Mouse (Mus musculus): ENCODE data around the gene Dgkg.

The Dgkg gene

GRCm38 (mm10) chr16:22499447-22499846, 157.6 kb downstream of the Dgkg start:
- DNase-seq (ENCODE audit: low read depth, low spot score) = no peak

- no peak for DNase-seq (ENCODE audit: low read depth, low spot score)
Observed at GRCm38 (mm10) chr16:22497976-22498375, 159.0 kb downstream of the Dgkg start.

- no peak for DNase-seq (ENCODE audit: low read depth, low spot score)
Observed at GRCm38 (mm10) chr16:22495259-22495658, 161.8 kb downstream of the Dgkg start.

GRCm38 (mm10) chr16:22494815-22495214, 162.2 kb downstream of the Dgkg start:
- DNase-seq (ENCODE audit: low read depth, low spot score) = no peak

GRCm38 (mm10) chr16:22493396-22493795, 163.6 kb downstream of the Dgkg start:
- no peak for DNase-seq (ENCODE audit: low read depth, low spot score)

GRCm38 (mm10) chr16:22491446-22492166, 165.4 kb downstream of the Dgkg start:
- DNase-seq (ENCODE audit: low read depth, low spot score) = no peak

- no peak for DNase-seq (ENCODE audit: low read depth, low spot score)
Observed at GRCm38 (mm10) chr16:22483900-22484299, 173.1 kb downstream of the Dgkg start.

GRCm38 (mm10) chr16:22479322-22479721, 177.7 kb downstream of the Dgkg start:
- DNase-seq (ENCODE audit: low read depth, low spot score) = no peak

GRCm38 (mm10) chr16:22471728-22472127, 185.3 kb downstream of the Dgkg start:
- DNase-seq (ENCODE audit: low read depth, low spot score) = no peak

GRCm38 (mm10) chr16:22469385-22469784, 187.6 kb downstream of the Dgkg start:
- no peak for DNase-seq (ENCODE audit: low read depth, low spot score)

- DNase-seq (ENCODE audit: low read depth, low spot score) = no peak
Observed at GRCm38 (mm10) chr16:22467111-22467510, 189.9 kb downstream of the Dgkg start.

GRCm38 (mm10) chr16:22466381-22466780, 190.6 kb downstream of the Dgkg start:
- DNase-seq (ENCODE audit: low read depth, low spot score) = no peak

- DNase-seq (ENCODE audit: low read depth, low spot score) = no peak
Observed at GRCm38 (mm10) chr16:22462220-22462619, 194.8 kb downstream of the Dgkg start.

- DNase-seq (ENCODE audit: low read depth, low spot score) = no peak
Observed at GRCm38 (mm10) chr16:22461728-22462127, 195.3 kb downstream of the Dgkg start.

GRCm38 (mm10) chr16:22460960-22461359, 196.1 kb downstream of the Dgkg start:
- no peak for DNase-seq (ENCODE audit: low read depth, low spot score)

- no peak for DNase-seq (ENCODE audit: low read depth, low spot score)
Observed at GRCm38 (mm10) chr16:22452082-22452481, 204.9 kb downstream of the Dgkg start.

- no peak for DNase-seq (ENCODE audit: low read depth, low spot score)
Observed at GRCm38 (mm10) chr16:22448093-22448492, 208.9 kb downstream of the Dgkg start.

- DNase-seq (ENCODE audit: low read depth, low spot score) = no peak
Observed at GRCm38 (mm10) chr16:22444786-22445185, 212.2 kb downstream of the Dgkg start.

GRCm38 (mm10) chr16:22442202-22442601, 214.8 kb downstream of the Dgkg start:
- DNase-seq (ENCODE audit: low read depth, low spot score) = no peak

- DNase-seq (ENCODE audit: low read depth, low spot score) = no peak
Observed at GRCm38 (mm10) chr16:22441317-22441716, 215.7 kb downstream of the Dgkg start.

- peak; percentile 5 for DNase-seq (ENCODE audit: low read depth, low spot score)
Observed at GRCm38 (mm10) chr16:22440269-22440668, 216.8 kb downstream of the Dgkg start.

GRCm38 (mm10) chr16:22439499-22440177, 217.4 kb downstream of the Dgkg start, which contains the start of gene Etv5:
Gene Etv5, minus strand, starts transcription at chr16:22439719.
- DNase-seq (ENCODE audit: low read depth, low spot score) = peak; percentile 82

Measured in c-Kit-negative CD71-positive TER-119-positive erythroid progenitor cells, embryonic 14.5 days (primary cell).